21 mouse cellular contexts compared by ENCODE assay signal in the genomic region with DNA sequence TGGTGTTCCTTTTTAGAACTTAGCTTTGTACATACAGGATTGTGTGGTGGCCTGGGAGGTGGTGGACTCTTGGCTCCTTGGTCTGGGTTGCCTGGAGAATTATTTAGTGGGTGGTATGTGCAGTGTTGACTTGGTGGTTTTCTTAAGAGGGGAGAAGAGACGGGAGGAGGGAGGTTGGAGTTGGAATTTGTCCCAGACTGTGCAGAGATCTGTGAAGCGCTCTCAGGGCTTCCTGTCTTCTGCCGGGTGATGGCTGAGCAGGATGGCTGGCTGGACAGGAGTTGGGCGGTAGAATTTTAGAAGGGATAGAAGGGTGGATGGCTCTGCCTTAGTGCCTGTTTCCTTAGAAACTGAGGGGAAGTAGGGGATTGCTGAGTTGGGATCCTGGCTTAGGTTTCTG. TPM values are rescaled to one million over a fixed set of nuclear protein-coding genes. Genes with fewer than 3 reads are reported as not detected.
DNase-seq lines count a peak whose midpoint lies in the region; ATAC-seq and TF ChIP-seq lines count a peak whose summit lies in the region.
"Had no signal": no experiment of that assay in that cellular context is flagged by ENCODE, and none has a peak within 500 bp of the region (broad histone marks: within the 10 kb centered on the region; RNA-seq: fewer than 3 reads in every experiment).

No protein-coding gene starts in this region.

- ATAC-seq in forebrain, embryonic 16.5 days: no peak
- ATAC-seq in kidney, embryonic 16.5 days (ENCODE audit: low FRiP score, low TSS enrichment): no peak; the same call in 1 of the 2 replicates
- ATAC-seq in lung, postnatal 0 days: peak; percentile 41; the same call in 1 of the 2 replicates
- ATAC-seq in hindbrain, embryonic 16.5 days: peak; percentile 49
- ATAC-seq: inflammation-experienced regulatory T-cells, adult 6 months had no signal

- no peak for DNase-seq in forebrain, embryonic 10.5 days (ENCODE audit: extremely low spot score, low spot score)
- DNase-seq in kidney, adult 9 months: peak; percentile 46
- peak; percentile 38 for DNase-seq in lung, postnatal 0 days (ENCODE audit: low spot score)
- no peak for DNase-seq in lung, postnatal 14 days
- no peak for DNase-seq in cerebellum, postnatal 36 days
- DNase-seq: adrenal gland, adult 8-10 months; cerebellum, adult 9-10 months; gastrocnemius, adult 2 months; heart, adult 11 months; layer of hippocampus, adult 9-11 months; right cerebral cortex, postnatal 25 days; thymus, postnatal 36 days had no signal

- no peak for TF ChIP-seq CTCF in lung, postnatal 0 days (IDR thresholded peaks at IDR 0.05)

- no peak overlapping the region for H3K9ac ChIP-seq in forebrain, embryonic 16.5 days (replicated peaks; ENCODE audit: low read depth, low read length)
- no peak overlapping the region for H3K9ac ChIP-seq in kidney, embryonic 16.5 days (replicated peaks; ENCODE audit: low read length)
- H3K9ac ChIP-seq in lung, postnatal 0 days (replicated peaks; ENCODE audit: low read depth): no peak overlapping the region
- no peak overlapping the region for H3K9ac ChIP-seq in hindbrain, embryonic 16.5 days (ENCODE audit: low read depth, low read length)
- H3K9ac ChIP-seq: heart, embryonic 12.5 days; midbrain, embryonic 13.5 days had no signal

- WGBS in forebrain, embryonic 10.5 days: 77% methylated on average over 4 of the region's 4 CpGs
- WGBS in forebrain, embryonic 16.5 days: 45% methylated on average over 4 of the region's 4 CpGs
- 46% methylated on average over 4 of the region's 4 CpGs for WGBS in kidney, embryonic 16.5 days
- 25% methylated on average over 4 of the region's 4 CpGs for WGBS in lung, postnatal 0 days
- 39% methylated on average over 4 of the region's 4 CpGs for WGBS in hindbrain, embryonic 16.5 days

- H3K9me3 ChIP-seq in forebrain, embryonic 10.5 days: no peaks in the 10 kb centered on the region
- H3K9me3 ChIP-seq in forebrain, embryonic 16.5 days (ENCODE audit: control insufficient read depth, low read length): no peaks in the 10 kb centered on the region
- no peaks in the 10 kb centered on the region for H3K9me3 ChIP-seq in kidney, embryonic 16.5 days (ENCODE audit: low read length)
- H3K9me3 ChIP-seq in lung, postnatal 0 days (ENCODE audit: low read length): no peaks in the 10 kb centered on the region
- no peaks in the 10 kb centered on the region for H3K9me3 ChIP-seq in hindbrain, embryonic 16.5 days (ENCODE audit: control insufficient read depth, low read length)
- H3K9me3 ChIP-seq: heart, embryonic 12.5 days; midbrain, embryonic 13.5 days had no signal

- no peak overlapping the region for H3K4me3 ChIP-seq in forebrain, embryonic 10.5 days
- H3K4me3 ChIP-seq in forebrain, embryonic 16.5 days (replicated peaks; ENCODE audit: low read length): no peak overlapping the region
- no peak overlapping the region for H3K4me3 ChIP-seq in kidney, embryonic 16.5 days (ENCODE audit: low read length)
- H3K4me3 ChIP-seq in lung, postnatal 0 days (ENCODE audit: low read depth, low read length): no peak overlapping the region
- H3K4me3 ChIP-seq in hindbrain, embryonic 16.5 days (ENCODE audit: low read length): no peak overlapping the region
- H3K4me3 ChIP-seq: gastrocnemius, adult 2 months; heart, embryonic 12.5 days; left cerebral cortex, adult 2 months; midbrain, embryonic 13.5 days had no signal

- H3K4me2 ChIP-seq in forebrain, embryonic 16.5 days (ENCODE audit: low read length): no peak overlapping the region
- no peak overlapping the region for H3K4me2 ChIP-seq in kidney, embryonic 16.5 days (replicated peaks; ENCODE audit: low read depth, low read length)
- H3K4me2 ChIP-seq in lung, postnatal 0 days (replicated peaks; ENCODE audit: low read depth, low read length): no peak overlapping the region
- H3K4me2 ChIP-seq in hindbrain, embryonic 16.5 days (ENCODE audit: low read length): no peak overlapping the region
- H3K4me2 ChIP-seq: heart, embryonic 12.5 days; liver, embryonic 11.5 days; midbrain, embryonic 13.5 days had no signal

- peak overlapping the region; percentile 20; the same call in 1 of the 2 replicates for H3K27ac ChIP-seq in forebrain, embryonic 10.5 days
- H3K27ac ChIP-seq in forebrain, embryonic 16.5 days (ENCODE audit: low read length): no peak overlapping the region
- no peak overlapping the region for H3K27ac ChIP-seq in kidney, embryonic 16.5 days (ENCODE audit: low read length)
- H3K27ac ChIP-seq in lung, postnatal 0 days (ENCODE audit: low read length): no peak overlapping the region
- no peak overlapping the region for H3K27ac ChIP-seq in hindbrain, embryonic 16.5 days (ENCODE audit: low read depth, low read length)
- H3K27ac ChIP-seq: gastrocnemius, adult 2 months; left cerebral cortex, adult 2 months; macrophage had no signal

- H3K4me1 ChIP-seq in forebrain, embryonic 10.5 days: peaks cover 98% of the 10 kb centered on the region
- H3K4me1 ChIP-seq in forebrain, embryonic 16.5 days (replicated peaks; ENCODE audit: control insufficient read depth, insufficient read depth, low read length): peaks cover 45% of the 10 kb centered on the region
- H3K4me1 ChIP-seq in kidney, embryonic 16.5 days (ENCODE audit: insufficient read depth, low read length): peaks cover 40% of the 10 kb centered on the region
- H3K4me1 ChIP-seq in lung, postnatal 0 days (ENCODE audit: insufficient read depth, low read depth, low read length): peaks cover 6% of the 10 kb centered on the region; the same call in 1 of the 2 replicates
- peaks cover 28% of the 10 kb centered on the region for H3K4me1 ChIP-seq in hindbrain, embryonic 16.5 days (ENCODE audit: control insufficient read depth, insufficient read depth, low read depth, low read length)

- H3K36me3 ChIP-seq in forebrain, embryonic 10.5 days (replicated peaks): peaks cover 99% of the 10 kb centered on the region
- H3K36me3 ChIP-seq in forebrain, embryonic 16.5 days (ENCODE audit: control insufficient read depth, insufficient read depth): peaks cover 30% of the 10 kb centered on the region
- peaks cover 58% of the 10 kb centered on the region for H3K36me3 ChIP-seq in kidney, embryonic 16.5 days (ENCODE audit: insufficient read depth, low read length)
- H3K36me3 ChIP-seq in lung, postnatal 0 days (ENCODE audit: insufficient read depth, low read length): peaks cover 40% of the 10 kb centered on the region
- peaks cover 25% of the 10 kb centered on the region for H3K36me3 ChIP-seq in hindbrain, embryonic 16.5 days (ENCODE audit: control insufficient read depth, insufficient read depth, low read length)

- no peak for TF ChIP-seq EP300 in lung, postnatal 0 days (IDR thresholded peaks at IDR 0.05)

- H3K27me3 ChIP-seq in forebrain, embryonic 10.5 days (ENCODE audit: poor library complexity, severe bottlenecking): peaks cover 86% of the 10 kb centered on the region
- no peaks in the 10 kb centered on the region for H3K27me3 ChIP-seq in forebrain, embryonic 16.5 days (replicated peaks; ENCODE audit: control insufficient read depth, insufficient read depth, low read length)
- no peaks in the 10 kb centered on the region for H3K27me3 ChIP-seq in kidney, embryonic 16.5 days (ENCODE audit: insufficient read depth, low read length)
- no peaks in the 10 kb centered on the region for H3K27me3 ChIP-seq in lung, postnatal 0 days (replicated peaks; ENCODE audit: insufficient read depth, low read length)
- H3K27me3 ChIP-seq in hindbrain, embryonic 16.5 days (replicated peaks; ENCODE audit: control insufficient read depth, insufficient read depth, low read length): 0 out of 2 replicates have a peak, but pooled peaks cover 2% of the 10 kb centered on the region

RNA-seq across cellular contexts. Expression of a gene that starts 25.0 kb away (rescaled TPM):
- polyA plus RNA-seq in forebrain, embryonic 10.5 days (2016; fragmentation: Nextera tagmentation; extraction: Ambion mirVana): 43.4 and 45.6 TPM in 2 replicates
- 36.8 and 42.5 TPM in 2 replicates for polyA plus RNA-seq in forebrain, embryonic 16.5 days (2015; fragmentation: Nextera tagmentation; extraction: Ambion mirVana)
- polyA plus RNA-seq in kidney, embryonic 16.5 days (2015; fragmentation: Nextera tagmentation; extraction: Ambion mirVana): 26.0 and 30.8 TPM in 2 replicates
- 16.2 and 16.3 TPM in 2 replicates for polyA plus RNA-seq in lung, postnatal 0 days (2015; fragmentation: Nextera tagmentation; extraction: Ambion mirVana)
- 19.5 and 23.0 TPM in 2 replicates for polyA plus RNA-seq in hindbrain, embryonic 16.5 days (2015; fragmentation: Nextera tagmentation; extraction: Ambion mirVana)

Comparison
In these comparisons a context has a peak if more than half of its experiments do, and no peak if none do; other contexts are left out.
1. DNase-seq: peak in kidney, adult 9 months (single experiment) and lung, postnatal 0 days (single experiment); none in forebrain, embryonic 10.5 days (single experiment), lung, postnatal 14 days (single experiment) and cerebellum, postnatal 36 days (0 of 2).
2. ATAC-seq: peak in lung, postnatal 0 days (single experiment) and hindbrain, embryonic 16.5 days (single experiment); none in forebrain, embryonic 16.5 days (single experiment) and kidney, embryonic 16.5 days (single experiment).